Comparison of ENCODE assay signal across 8 mouse cellular contexts in genomic region chr8:117257821-117258575, GRCm38 (mm10). TPM values are rescaled to one million over a fixed set of nuclear protein-coding genes. Genes with fewer than 3 reads are reported as not detected.
DNase-seq lines count a peak whose midpoint lies in the region; ATAC-seq lines count a peak whose summit lies in the region.

No protein-coding gene starts in this region.

- peak overlapping the region; percentile 95 for H3K9ac ChIP-seq in forebrain, embryonic 11.5 days (ENCODE audit: low read length)
- H3K9ac ChIP-seq in hindbrain, embryonic 15.5 days: peak overlapping the region; percentile 97
- H3K9ac ChIP-seq in liver, embryonic 11.5 days (ENCODE audit: low read depth, low read length): peak overlapping the region; percentile 97
- H3K9ac ChIP-seq in neural tube, embryonic 11.5 days (ENCODE audit: low read length): peak overlapping the region; percentile 95

- H3K4me1 ChIP-seq in forebrain, embryonic 11.5 days (replicated peaks; ENCODE audit: control insufficient read depth, insufficient read depth, low read length): peaks cover 33% of the 10 kb centered on the region; the same call in 1 of the 2 replicates
- H3K4me1 ChIP-seq in hindbrain, embryonic 15.5 days (replicated peaks): peaks cover 46% of the 10 kb centered on the region
- H3K4me1 ChIP-seq in liver, embryonic 11.5 days (replicated peaks; ENCODE audit: control insufficient read depth, insufficient read depth, low read length): peaks cover 51% of the 10 kb centered on the region
- peaks cover 34% of the 10 kb centered on the region for H3K4me1 ChIP-seq in neural tube, embryonic 11.5 days (ENCODE audit: control insufficient read depth, insufficient read depth, low read length)

- H3K36me3 ChIP-seq in forebrain, embryonic 11.5 days (ENCODE audit: control insufficient read depth, insufficient read depth, low read length): no peaks in the 10 kb centered on the region
- no peaks in the 10 kb centered on the region for H3K36me3 ChIP-seq in hindbrain, embryonic 15.5 days
- H3K36me3 ChIP-seq in liver, embryonic 11.5 days (ENCODE audit: control insufficient read depth, insufficient read depth, low read length): no peaks in the 10 kb centered on the region
- H3K36me3 ChIP-seq in neural tube, embryonic 11.5 days (ENCODE audit: control insufficient read depth, insufficient read depth, low read length): no peaks in the 10 kb centered on the region

- 0 out of 2 replicates have a peak, but pooled peaks have one; percentile 24 for ATAC-seq in forebrain, embryonic 11.5 days (replicated peaks; ENCODE audit: low FRiP score)
- no peak for ATAC-seq in hindbrain, embryonic 15.5 days (ENCODE audit: low FRiP score, low read depth)
- no peak for ATAC-seq in liver, embryonic 11.5 days (replicated peaks; ENCODE audit: low FRiP score)
- 0 out of 2 replicates have a peak, but pooled peaks have one; percentile 7 for ATAC-seq in neural tube, embryonic 11.5 days (ENCODE audit: insufficient read depth, low FRiP score, low TSS enrichment)
- ATAC-seq in megakaryocyte-erythroid progenitor cell, adult 5-6 weeks (replicated peaks; ENCODE audit: low FRiP score, low TSS enrichment, poor library complexity, severe bottlenecking): no peak

- H3K4me3 ChIP-seq in forebrain, embryonic 11.5 days (ENCODE audit: low read depth, low read length): peak overlapping the region; percentile 95
- H3K4me3 ChIP-seq in hindbrain, embryonic 15.5 days: peak overlapping the region; percentile 92
- peak overlapping the region; percentile 99 for H3K4me3 ChIP-seq in liver, embryonic 11.5 days (ENCODE audit: low read depth, low read length)
- H3K4me3 ChIP-seq in neural tube, embryonic 11.5 days (ENCODE audit: low read depth, low read length): peak overlapping the region; percentile 96

- DNase-seq in adrenal gland, postnatal 14 days: peak; percentile 58
- no peak for DNase-seq in adrenal gland, postnatal 25 days
- peak; percentile 67 for DNase-seq in MN1 (ENCODE audit: low spot score)
- peak; percentile 79 for DNase-seq in forebrain, embryonic 11.5 days (ENCODE audit: low spot score)
- DNase-seq in liver, embryonic 11.5 days (ENCODE audit: low spot score): no peak
- peak; percentile 66 for DNase-seq in neural tube, embryonic 11.5 days (ENCODE audit: low spot score)

- WGBS in forebrain, embryonic 11.5 days: 6% methylated on average over 22 of the region's 22 CpGs
- 1% methylated on average over 22 of the region's 22 CpGs for WGBS in hindbrain, embryonic 15.5 days
- 6% methylated on average over 22 of the region's 22 CpGs for WGBS in liver, embryonic 11.5 days
- 8% methylated on average over 22 of the region's 22 CpGs for WGBS in neural tube, embryonic 11.5 days

- H3K27me3 ChIP-seq in forebrain, embryonic 11.5 days (ENCODE audit: control insufficient read depth, insufficient read depth, low read length): no peaks in the 10 kb centered on the region
- no peaks in the 10 kb centered on the region for H3K27me3 ChIP-seq in hindbrain, embryonic 15.5 days
- H3K27me3 ChIP-seq in liver, embryonic 11.5 days (replicated peaks; ENCODE audit: control insufficient read depth, insufficient read depth, low read length): no peaks in the 10 kb centered on the region
- no peaks in the 10 kb centered on the region for H3K27me3 ChIP-seq in neural tube, embryonic 11.5 days (ENCODE audit: control insufficient read depth, insufficient read depth, low read length)

- no peaks in the 10 kb centered on the region for H3K9me3 ChIP-seq in forebrain, embryonic 11.5 days (ENCODE audit: control insufficient read depth, low read length)
- no peaks in the 10 kb centered on the region for H3K9me3 ChIP-seq in hindbrain, embryonic 15.5 days
- no peaks in the 10 kb centered on the region for H3K9me3 ChIP-seq in liver, embryonic 11.5 days (ENCODE audit: control insufficient read depth, low read length)
- H3K9me3 ChIP-seq in neural tube, embryonic 11.5 days (ENCODE audit: control insufficient read depth, low read length): no peaks in the 10 kb centered on the region

- H3K27ac ChIP-seq in forebrain, embryonic 11.5 days (ENCODE audit: low read depth, low read length): peak overlapping the region; percentile 70
- H3K27ac ChIP-seq in hindbrain, embryonic 15.5 days (replicated peaks): peak overlapping the region; percentile 95
- H3K27ac ChIP-seq in liver, embryonic 11.5 days (ENCODE audit: low read depth, low read length): peak overlapping the region; percentile 89
- H3K27ac ChIP-seq in neural tube, embryonic 11.5 days (ENCODE audit: low read depth, low read length): peak overlapping the region; percentile 90

- peak overlapping the region; percentile 91 for H3K4me2 ChIP-seq in forebrain, embryonic 11.5 days (ENCODE audit: low read depth, low read length, severe bottlenecking)
- peak overlapping the region; percentile 83 for H3K4me2 ChIP-seq in hindbrain, embryonic 15.5 days
- H3K4me2 ChIP-seq in liver, embryonic 11.5 days: peak overlapping the region; percentile 80
- H3K4me2 ChIP-seq in neural tube, embryonic 11.5 days (ENCODE audit: low read depth): peak overlapping the region; percentile 92

RNA-seq across cellular contexts. Expression of gene Cmip, which starts 1.1 kb away (rescaled TPM):
- total RNA-seq in adrenal gland, postnatal 14 days (2021): 94.6 and 96.2 TPM in 2 replicates
- total RNA-seq in adrenal gland, postnatal 25 days (2021): 121 and 126 TPM in 2 replicates
- polyA plus RNA-seq in forebrain, embryonic 11.5 days (2014; fragmentation: Nextera tagmentation; extraction: Ambion mirVana): 30.5 and 32.1 TPM in 2 replicates
- polyA plus RNA-seq in hindbrain, embryonic 15.5 days (2015; fragmentation: Nextera tagmentation; extraction: Ambion mirVana): 184 and 203 TPM in 2 replicates
- polyA plus RNA-seq in liver, embryonic 11.5 days (2014; fragmentation: Nextera tagmentation; extraction: Ambion mirVana): 14.3 and 17.1 TPM in 2 replicates
- polyA plus RNA-seq in neural tube, embryonic 11.5 days (2014; fragmentation: Nextera tagmentation; extraction: Ambion mirVana): 52.2 and 56.7 TPM in 2 replicates
- 40.2 and 60.7 TPM in 2 replicates for total RNA-seq in megakaryocyte-erythroid progenitor cell, adult 5-6 weeks (2014; fragmentation: Nextera tagmentation)
- total RNA-seq in megakaryocyte-erythroid progenitor cell, adult 5-6 weeks (2017): 9.3 and 9.6 TPM in 2 replicates

Comparison
In these comparisons a context has a peak if more than half of its experiments do, and no peak if none do; other contexts are left out.
1. DNase-seq: peak in adrenal gland, postnatal 14 days (single experiment), MN1 (single experiment), forebrain, embryonic 11.5 days (single experiment) and neural tube, embryonic 11.5 days (single experiment); none in adrenal gland, postnatal 25 days (single experiment) and liver, embryonic 11.5 days (single experiment).
2. ATAC-seq: peak in forebrain, embryonic 11.5 days (single experiment) and neural tube, embryonic 11.5 days (single experiment); none in hindbrain, embryonic 15.5 days (single experiment), liver, embryonic 11.5 days (single experiment) and megakaryocyte-erythroid progenitor cell, adult 5-6 weeks (single experiment).
3. Peak in every context shown above with its lines, with median percentiles within 50 percentile points of each other: H3K27ac ChIP-seq, H3K4me2 ChIP-seq, H3K4me3 ChIP-seq and H3K9ac ChIP-seq.